Mouse (Mus musculus): ENCODE data around the gene Pkd1.

DNA sequence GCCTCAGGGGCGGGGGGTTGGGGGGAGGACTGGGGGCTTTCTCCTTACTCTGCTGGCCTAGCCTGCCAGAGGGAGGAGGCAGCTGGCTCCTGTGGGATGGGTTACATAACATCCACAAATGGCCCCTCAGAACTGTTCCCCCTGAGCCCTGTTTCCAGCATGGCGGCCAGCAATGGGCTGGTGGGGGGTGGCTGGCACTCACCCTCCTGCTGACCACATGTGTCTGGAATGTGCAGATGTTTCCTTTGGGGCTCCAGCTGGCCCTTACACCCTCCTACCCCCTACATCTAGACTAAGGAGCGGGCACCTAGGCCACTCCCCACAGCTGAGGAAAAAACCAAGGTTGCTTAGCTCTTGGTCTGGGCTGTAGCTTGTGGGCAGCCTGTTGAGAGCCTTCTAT is 9.5 kb downstream of the Pkd1 start:
- no peak for TF ChIP-seq CTCF (IDR thresholded peaks at IDR 0.05; ENCODE audit: low read depth, low read length)
- TF ChIP-seq POLR2A (IDR thresholded peaks at IDR 0.05; ENCODE audit: borderline replicate concordance, low read depth, low read length) = no peak
